In the genomic region with DNA sequence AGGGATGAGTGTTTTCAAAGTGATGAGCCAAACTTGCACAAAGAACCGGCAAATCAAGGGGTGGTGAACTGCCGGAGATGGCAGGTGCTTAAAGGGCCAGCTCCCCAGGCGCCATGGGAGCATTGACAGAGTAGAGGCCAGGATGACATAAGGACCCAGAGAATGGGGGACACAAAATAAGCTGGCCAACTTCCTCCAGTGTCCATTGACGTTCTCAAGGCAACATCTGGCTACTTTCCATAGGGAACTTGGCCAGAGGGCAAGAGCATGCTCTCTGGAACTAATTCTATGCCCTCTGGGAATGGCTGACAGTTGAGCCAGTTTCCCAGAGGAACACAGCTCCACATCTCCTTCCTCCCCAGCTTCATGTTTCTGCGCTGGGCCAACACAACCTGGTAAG, we compare ENCODE assay signal across 26 mouse cellular contexts. TPM values are rescaled to one million over a fixed set of nuclear protein-coding genes. Genes with fewer than 3 reads are reported as not detected.
DNase-seq lines count a peak whose midpoint lies in the region; ATAC-seq lines count a peak whose summit lies in the region.
"Had no signal": no experiment of that assay in that cellular context is flagged by ENCODE, and none has a peak within 500 bp of the region (broad histone marks: within the 10 kb centered on the region; RNA-seq: fewer than 3 reads in every experiment).

No protein-coding gene starts in this region.

- H3K27me3 ChIP-seq in heart, embryonic 11.5 days (ENCODE audit: control insufficient read depth, insufficient read depth, low read length): no peaks in the 10 kb centered on the region
- H3K27me3 ChIP-seq: embryonic facial prominence, embryonic 13.5 days; forebrain, embryonic 15.5 days; heart, embryonic 15.5 days; hindbrain, embryonic 15.5 days; limb, embryonic 12.5 days; midbrain, embryonic 13.5 days; Patski had no signal

- H3K9ac ChIP-seq in heart, embryonic 11.5 days (ENCODE audit: low read depth, low read length): no peak overlapping the region
- H3K9ac ChIP-seq: embryonic facial prominence, embryonic 13.5 days; forebrain, embryonic 15.5 days; heart, embryonic 15.5 days; hindbrain, embryonic 15.5 days; limb, embryonic 12.5 days; liver, embryonic 14.5 days; midbrain, embryonic 13.5 days had no signal

- WGBS in heart, embryonic 11.5 days (ENCODE audit: insufficient replicate concordance): 75% methylated on average over 5 of the region's 5 CpGs

- no peak overlapping the region for H3K27ac ChIP-seq in heart, embryonic 11.5 days (ENCODE audit: low read depth, low read length)
- H3K27ac ChIP-seq: embryonic facial prominence, embryonic 13.5 days; forebrain, embryonic 15.5 days; heart, embryonic 15.5 days; hindbrain, embryonic 15.5 days; limb, embryonic 12.5 days; liver, embryonic 14.5 days; midbrain, embryonic 13.5 days had no signal

- no peaks in the 10 kb centered on the region for H3K9me3 ChIP-seq in heart, embryonic 11.5 days (replicated peaks; ENCODE audit: control insufficient read depth, low read length)
- H3K9me3 ChIP-seq: embryonic facial prominence, embryonic 13.5 days; forebrain, embryonic 15.5 days; heart, embryonic 15.5 days; hindbrain, embryonic 15.5 days; limb, embryonic 12.5 days; midbrain, embryonic 13.5 days had no signal

- peaks cover 14% of the 10 kb centered on the region for H3K4me1 ChIP-seq in heart, embryonic 11.5 days (ENCODE audit: control insufficient read depth, insufficient read depth, low read length)

- no peak overlapping the region for H3K4me2 ChIP-seq in heart, embryonic 11.5 days
- H3K4me2 ChIP-seq: embryonic facial prominence, embryonic 13.5 days; forebrain, embryonic 15.5 days; heart, embryonic 15.5 days; hindbrain, embryonic 15.5 days; limb, embryonic 12.5 days; midbrain, embryonic 13.5 days had no signal

- H3K4me3 ChIP-seq in heart, embryonic 11.5 days (ENCODE audit: low read depth, low read length): no peak overlapping the region
- H3K4me3 ChIP-seq: embryonic facial prominence, embryonic 13.5 days; forebrain, embryonic 15.5 days; heart, embryonic 15.5 days; hindbrain, embryonic 15.5 days; limb, embryonic 12.5 days; midbrain, embryonic 13.5 days had no signal

- peak; percentile 50 for DNase-seq in adrenal gland, postnatal 10 days
- no peak for DNase-seq in adrenal gland, postnatal 25 days
- peak; percentile 40 for DNase-seq in heart, adult 8-10 months (ENCODE audit: low spot score)
- DNase-seq in kidney, postnatal 25 days: peak; percentile 25 to 49
- no peak for DNase-seq in kidney, postnatal 4 days
- peak; percentile 54 for DNase-seq in heart, postnatal 4 days
- DNase-seq in testis, postnatal 10 days (ENCODE audit: low spot score): no peak
- DNase-seq: cerebellum, adult 8-10 months; gastrocnemius, postnatal 25 days; kidney, adult 8-10 months; right cerebral cortex, postnatal 14 days; spleen, adult 18-20 months; thymus, postnatal 36 days had no signal

- 0 out of 2 replicates have a peak, but pooled peaks cover 8% of the 10 kb centered on the region for H3K36me3 ChIP-seq in heart, embryonic 11.5 days (ENCODE audit: control insufficient read depth, insufficient read depth, low read length)

- no peak for ATAC-seq in heart, embryonic 11.5 days (replicated peaks; ENCODE audit: insufficient number of reproducible peaks, low FRiP score, low TSS enrichment)
- ATAC-seq: forebrain, embryonic 15.5 days; midbrain, embryonic 13.5 days; Patski had no signal

RNA-seq across cellular contexts. Expression of a gene that starts 3.0 kb away (rescaled TPM):
- total RNA-seq in adrenal gland, postnatal 10 days (2021): 10 to 100 TPM; 41.7 to 44.6 TPM
- total RNA-seq in adrenal gland, postnatal 25 days (2021): 46.2 and 48.4 TPM in 2 replicates
- 10 to 100 TPM; 28.1 to 32.7 (median 30.7) TPM for total RNA-seq in heart, adult 8-10 months (2022)
- polyA plus RNA-seq in heart, embryonic 11.5 days (2014; fragmentation: Nextera tagmentation; extraction: Ambion mirVana): 23.0 and 33.1 TPM in 2 replicates
- 10 to 100 TPM; 47.4 to 48.3 TPM for total RNA-seq in heart, postnatal 4 days (2021)

RNA-seq across cellular contexts. Expression of a gene that starts 7.2 kb away (rescaled TPM):
- 100 to 1,000 TPM; 267 to 394 TPM for total RNA-seq in adrenal gland, postnatal 10 days (2021)
- 260 and 278 TPM in 2 replicates for total RNA-seq in adrenal gland, postnatal 25 days (2021)
- 1,000 to 10,000 TPM; 3,689 to 3,785 (median 3,746) TPM for total RNA-seq in heart, adult 8-10 months (2022)
- 1,582 and 1,616 TPM in 2 replicates for polyA plus RNA-seq in heart, embryonic 11.5 days (2014; fragmentation: Nextera tagmentation; extraction: Ambion mirVana)
- total RNA-seq in heart, postnatal 4 days (2021): 1,000 to 10,000 TPM; 2,269 to 2,363 TPM

RNA-seq across cellular contexts. Expression of a gene that starts 33.5 kb away (rescaled TPM):
- 10 to 100 TPM; 68.5 to 72.3 TPM for total RNA-seq in adrenal gland, postnatal 10 days (2021)
- 85.0 and 87.0 TPM in 2 replicates for total RNA-seq in adrenal gland, postnatal 25 days (2021)
- 10 to 100 TPM; 41.5 to 49.4 (median 46.7) TPM for total RNA-seq in heart, adult 8-10 months (2022)
- polyA plus RNA-seq in heart, embryonic 11.5 days (2014; fragmentation: Nextera tagmentation; extraction: Ambion mirVana): 27.1 and 31.3 TPM in 2 replicates
- total RNA-seq in heart, postnatal 4 days (2021): 10 to 100 TPM; 60.9 to 62.7 TPM

RNA-seq across cellular contexts. Expression of a gene that starts 43.5 kb away (rescaled TPM):
- total RNA-seq in adrenal gland, postnatal 10 days (2021): not detected
- not detected in 2 replicates for total RNA-seq in adrenal gland, postnatal 25 days (2021)
- under 1 TPM in 1 of 4 experiments, not detected in 3; 0.29 TPM for total RNA-seq in heart, adult 8-10 months (2022)
- polyA plus RNA-seq in heart, embryonic 11.5 days (2014; fragmentation: Nextera tagmentation; extraction: Ambion mirVana): not detected in 2 replicates
- total RNA-seq in heart, postnatal 4 days (2021): not detected
- total RNA-seq: adrenal gland, postnatal 4 days; gastrocnemius, postnatal 25 days had no signal
- polyA plus RNA-seq: embryonic facial prominence, embryonic 13.5 days; forebrain, embryonic 15.5 days; heart, embryonic 15.5 days; limb, embryonic 12.5 days; liver, embryonic 14.5 days; midbrain, embryonic 13.5 days; neural tube, embryonic 14.5 days; Patski had no signal

RNA-seq across cellular contexts. Expression of a gene that starts 43.9 kb away (rescaled TPM):
- not detected for total RNA-seq in adrenal gland, postnatal 10 days (2021)
- total RNA-seq in adrenal gland, postnatal 25 days (2021): not detected in 2 replicates
- not detected for total RNA-seq in heart, adult 8-10 months (2022)
- not detected in 2 replicates for polyA plus RNA-seq in heart, embryonic 11.5 days (2014; fragmentation: Nextera tagmentation; extraction: Ambion mirVana)
- not detected for total RNA-seq in heart, postnatal 4 days (2021)
- total RNA-seq: adrenal gland, postnatal 4 days; gastrocnemius, postnatal 25 days; layer of hippocampus, postnatal 14 days had no signal
- polyA plus RNA-seq: embryonic facial prominence, embryonic 13.5 days; forebrain, embryonic 15.5 days; heart, embryonic 15.5 days; hindbrain, embryonic 15.5 days; limb, embryonic 12.5 days; liver, embryonic 14.5 days; lung, embryonic 16.5 days; midbrain, embryonic 13.5 days; neural tube, embryonic 14.5 days; Patski had no signal

Comparison
In these comparisons a context has a peak if more than half of its experiments do, and no peak if none do; other contexts are left out.
1. DNase-seq: peak in adrenal gland, postnatal 10 days (single experiment), heart, adult 8-10 months (single experiment), kidney, postnatal 25 days (2 of 2) and heart, postnatal 4 days (single experiment); none in adrenal gland, postnatal 25 days (single experiment), kidney, postnatal 4 days (0 of 2) and testis, postnatal 10 days (single experiment).